Mouse (Mus musculus): Measurements from ENCODE around the gene Dhx16. TPM values are rescaled to one million over a fixed set of nuclear protein-coding genes. Genes with fewer than 3 reads are reported as not detected.
A peak's percentile ranks its signal among the peaks of the same experiment; 100 is the strongest.

Dhx16 gene
- polyA plus RNA-seq, 1 experiment from 2014 or later = 26.6 TPM

DNA sequence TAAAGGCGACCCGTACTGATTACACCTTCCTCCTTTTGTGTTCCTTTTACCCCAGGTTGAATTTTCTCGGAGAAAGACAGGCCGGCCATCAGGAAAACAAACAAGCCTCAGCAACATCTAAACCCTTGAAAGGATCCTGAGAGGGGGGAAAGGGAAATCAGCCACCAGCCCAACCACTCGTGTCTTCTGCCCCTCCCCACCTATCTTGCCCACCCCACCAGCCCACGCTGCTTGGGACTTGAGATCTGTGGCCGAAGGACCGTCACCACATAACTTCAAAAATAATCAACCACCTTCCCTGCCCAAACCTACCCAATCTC, 37.5 kb downstream of the Dhx16 start:
- no peaks in the 10 kb centered on the region for H3K9me3 ChIP-seq (replicated peaks)
- peak overlapping the region; percentile 99 for H3K9ac ChIP-seq
- peak overlapping the region; percentile 97 for H3K27ac ChIP-seq (ENCODE audit: poor library complexity, severe bottlenecking)
- H3K36me3 ChIP-seq = peaks cover 29% of the 10 kb centered on the region
- peak overlapping the region; percentile 96 for H3K4me2 ChIP-seq
- no peaks in the 10 kb centered on the region for H3K27me3 ChIP-seq (replicated peaks)
- H3K4me1 ChIP-seq (replicated peaks) = peaks cover 33% of the 10 kb centered on the region
- peak overlapping the region; percentile 79 for H3K4me3 ChIP-seq
- no peak for ATAC-seq (ENCODE audit: insufficient number of reproducible peaks, low FRiP score)
- under 1% methylated on average over 8 of the region's 8 CpGs for WGBS

- WGBS = under 1% methylated on average over 13 of the region's 13 CpGs
- H3K36me3 ChIP-seq = peaks cover 24% of the 10 kb centered on the region
- ATAC-seq (ENCODE audit: insufficient number of reproducible peaks, low FRiP score) = no peak
These were observed 38.0 kb downstream of the Dhx16 start for GRCm38 (mm10) chr17:35917463-35918251.

GRCm38 (mm10) chr17:35918276-35919059, 38.8 kb downstream of the Dhx16 start:
- ATAC-seq (ENCODE audit: insufficient number of reproducible peaks, low FRiP score) = no peak
- Histone ChIP-seq H3K36me3 (peaks cover 20% of the 10 kb centered on the region), H3K9me3 (replicated peaks) (no peaks in the 10 kb centered on the region), H3K4me3 (peak overlapping the region; percentile 79), H3K4me2 (peak overlapping the region; percentile 96), H3K27ac (ENCODE audit: poor library complexity, severe bottlenecking) (peak overlapping the region; percentile 97), H3K27me3 (replicated peaks) (no peaks in the 10 kb centered on the region), H3K9ac (peak overlapping the region; percentile 99), H3K4me1 (replicated peaks) (peaks cover 33% of the 10 kb centered on the region)
- under 1% methylated on average over 11 of the region's 11 CpGs for WGBS

More at GRCm38 (mm10) chr17:35917463-35918251, 38.0 kb downstream of the Dhx16 start:
- H3K4me3 ChIP-seq = peak overlapping the region; percentile 79
- H3K27me3 ChIP-seq (replicated peaks) = no peaks in the 10 kb centered on the region
- H3K4me2 ChIP-seq = peak overlapping the region; percentile 96
- peak overlapping the region; percentile 99 for H3K9ac ChIP-seq
- H3K4me1 ChIP-seq (replicated peaks) = peaks cover 33% of the 10 kb centered on the region
- H3K27ac ChIP-seq (ENCODE audit: poor library complexity, severe bottlenecking) = peak overlapping the region; percentile 97
- H3K9me3 ChIP-seq (replicated peaks) = no peaks in the 10 kb centered on the region

DNA sequence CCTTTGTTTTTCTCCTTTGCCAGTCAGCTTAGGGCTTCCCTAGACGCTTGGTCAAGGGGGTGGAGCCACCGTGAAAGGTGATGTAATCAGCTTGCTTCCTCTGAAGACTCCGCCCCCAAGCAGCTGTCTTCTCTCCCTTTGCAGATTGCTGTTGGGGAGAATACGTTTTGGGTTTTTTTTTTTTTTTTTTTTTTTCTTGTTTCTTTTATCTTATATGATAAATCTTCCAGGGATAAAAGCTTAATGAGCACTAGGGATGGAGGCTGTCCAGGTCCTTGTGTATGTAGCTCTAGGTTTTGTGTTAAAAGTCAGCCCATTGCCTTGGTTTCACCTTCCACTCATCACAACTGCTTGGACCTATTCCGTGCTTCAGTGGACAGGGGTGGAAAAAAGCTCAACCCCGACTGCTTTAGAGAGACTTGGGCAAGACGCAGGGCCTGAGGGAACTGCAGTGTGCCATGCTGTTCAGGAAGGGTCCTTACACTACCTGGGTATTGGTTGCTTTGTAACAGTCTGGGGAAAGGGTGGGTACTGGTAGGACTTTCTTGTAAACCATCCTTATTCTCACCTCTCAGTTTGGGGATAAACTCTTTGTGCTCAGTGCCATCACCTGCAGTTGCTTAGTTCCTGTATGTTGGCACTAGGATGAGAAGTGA, 39.6 kb downstream of the Dhx16 start:
- peaks cover 33% of the 10 kb centered on the region for H3K4me1 ChIP-seq (replicated peaks)
- H3K27me3 ChIP-seq (replicated peaks) = no peaks in the 10 kb centered on the region
- peak overlapping the region; percentile 97 for H3K27ac ChIP-seq (ENCODE audit: poor library complexity, severe bottlenecking)
- H3K4me3 ChIP-seq = peak overlapping the region; percentile 52
- 12% methylated on average over 7 of the region's 7 CpGs for WGBS
- H3K9ac ChIP-seq = peak overlapping the region; percentile 73
- no peaks in the 10 kb centered on the region for H3K9me3 ChIP-seq (replicated peaks)
- H3K36me3 ChIP-seq = peaks cover 22% of the 10 kb centered on the region
- peak; percentile 49 for ATAC-seq (ENCODE audit: insufficient number of reproducible peaks, low FRiP score)
- H3K4me2 ChIP-seq = peak overlapping the region; percentile 70

GRCm38 (mm10) chr17:35919864-35920301, 40.3 kb downstream of the Dhx16 start:
- H3K4me3 ChIP-seq = peak overlapping the region; percentile 52; the same call in 1 of the 2 replicates
- H3K9ac ChIP-seq = 0 out of 2 replicates have a peak overlapping the region, but pooled peaks have one; percentile 26
- peaks cover 32% of the 10 kb centered on the region for H3K4me1 ChIP-seq (replicated peaks)
- H3K9me3 ChIP-seq (replicated peaks) = no peaks in the 10 kb centered on the region
- no peak for ATAC-seq (ENCODE audit: insufficient number of reproducible peaks, low FRiP score)
- WGBS = 34% methylated on average over 6 of the region's 6 CpGs
- H3K36me3 ChIP-seq = peaks cover 26% of the 10 kb centered on the region
- peak overlapping the region; percentile 70 for H3K4me2 ChIP-seq
- H3K27me3 ChIP-seq (replicated peaks) = no peaks in the 10 kb centered on the region
- peak overlapping the region; percentile 97 for H3K27ac ChIP-seq (ENCODE audit: poor library complexity, severe bottlenecking)

- Histone ChIP-seq H3K4me3 (no peak overlapping the region), H3K36me3 (peaks cover 32% of the 10 kb centered on the region), H3K4me2 (peak overlapping the region; percentile 70), H3K9me3 (replicated peaks) (no peaks in the 10 kb centered on the region), H3K27me3 (replicated peaks) (no peaks in the 10 kb centered on the region), H3K27ac (ENCODE audit: poor library complexity, severe bottlenecking) (peak overlapping the region; percentile 97), H3K9ac (0 out of 2 replicates have a peak overlapping the region, but pooled peaks have one; percentile 26), H3K4me1 (replicated peaks) (peaks cover 28% of the 10 kb centered on the region)
- 73% methylated on average over 1 of the region's 1 CpGs for WGBS
- ATAC-seq (ENCODE audit: insufficient number of reproducible peaks, low FRiP score) = no peak
These were observed 40.8 kb downstream of the Dhx16 start for GRCm38 (mm10) chr17:35920384-35920783.

- Histone ChIP-seq H3K4me3 (no peak overlapping the region), H3K27ac (ENCODE audit: poor library complexity, severe bottlenecking) (peak overlapping the region; percentile 97), H3K4me1 (replicated peaks) (peaks cover 26% of the 10 kb centered on the region), H3K9ac (no peak overlapping the region), H3K27me3 (replicated peaks) (no peaks in the 10 kb centered on the region), H3K36me3 (peaks cover 37% of the 10 kb centered on the region), H3K9me3 (replicated peaks) (no peaks in the 10 kb centered on the region), H3K4me2 (no peak overlapping the region)
- WGBS = 73% methylated on average over 5 of the region's 5 CpGs
- ATAC-seq (ENCODE audit: insufficient number of reproducible peaks, low FRiP score) = no peak
These were observed 41.4 kb downstream of the Dhx16 start for GRCm38 (mm10) chr17:35920862-35921562.

- H3K4me1 ChIP-seq (replicated peaks) = peaks cover 32% of the 10 kb centered on the region
- H3K9ac ChIP-seq = no peak overlapping the region; the same call in 1 of the 2 replicates
- H3K27ac ChIP-seq (ENCODE audit: poor library complexity, severe bottlenecking) = no peak overlapping the region
- ATAC-seq (ENCODE audit: insufficient number of reproducible peaks, low FRiP score) = no peak
- H3K36me3 ChIP-seq = peaks cover 44% of the 10 kb centered on the region
- H3K4me2 ChIP-seq = no peak overlapping the region
- no peaks in the 10 kb centered on the region for H3K27me3 ChIP-seq (replicated peaks)
- no peaks in the 10 kb centered on the region for H3K9me3 ChIP-seq (replicated peaks)
- H3K4me3 ChIP-seq = no peak overlapping the region
- 71% methylated on average over 4 of the region's 4 CpGs for WGBS
These were observed 42.1 kb downstream of the Dhx16 start for GRCm38 (mm10) chr17:35921710-35922109.

GRCm38 (mm10) chr17:35922566-35922965, 42.9 kb downstream of the Dhx16 start:
- ATAC-seq (ENCODE audit: insufficient number of reproducible peaks, low FRiP score) = no peak
- H3K4me2 ChIP-seq = no peak overlapping the region
- H3K4me1 ChIP-seq (replicated peaks) = peaks cover 35% of the 10 kb centered on the region
- H3K27me3 ChIP-seq (replicated peaks) = no peaks in the 10 kb centered on the region
- no peak overlapping the region for H3K4me3 ChIP-seq
- no peak overlapping the region for H3K9ac ChIP-seq
- 89% methylated on average over 3 of the region's 3 CpGs for WGBS
- no peak overlapping the region for H3K27ac ChIP-seq (ENCODE audit: poor library complexity, severe bottlenecking)
- H3K36me3 ChIP-seq = peaks cover 46% of the 10 kb centered on the region
- no peaks in the 10 kb centered on the region for H3K9me3 ChIP-seq (replicated peaks)

GRCm38 (mm10) chr17:35923281-35923680, 43.7 kb downstream of the Dhx16 start:
- Histone ChIP-seq H3K9me3 (replicated peaks) (no peaks in the 10 kb centered on the region), H3K4me1 (replicated peaks) (peaks cover 35% of the 10 kb centered on the region), H3K9ac (no peak overlapping the region), H3K4me3 (no peak overlapping the region), H3K36me3 (peaks cover 50% of the 10 kb centered on the region), H3K27ac (ENCODE audit: poor library complexity, severe bottlenecking) (no peak overlapping the region), H3K4me2 (no peak overlapping the region), H3K27me3 (replicated peaks) (no peaks in the 10 kb centered on the region)
- ATAC-seq (ENCODE audit: insufficient number of reproducible peaks, low FRiP score) = no peak
- WGBS = 89% methylated on average over 4 of the region's 4 CpGs
